Mouse (Mus musculus): ENCODE measurements around the gene Slc4a2. TPM values are rescaled to one million over a fixed set of nuclear protein-coding genes. Genes with fewer than 3 reads are reported as not detected.

The Slc4a2 gene
- polyA plus RNA-seq, 1 experiment: 84.6 TPM

- WGBS: under 1% methylated on average over 85 of the region's 85 CpGs
- H3K4me3 ChIP-seq (replicated peaks; ENCODE audit: extremely low read depth, low read depth, low read length): peak within 1 kb of the TSS; percentile 94
- peak; percentile 48 for DNase-seq
- H3K4me1 ChIP-seq (ENCODE audit: control insufficient read depth, insufficient read depth, low read length): peaks cover 20% of the 10 kb centered on the region
- TF ChIP-seq POLR2A (IDR thresholded peaks at IDR 0.05; ENCODE audit: borderline replicate concordance, extremely low read depth, low read depth, low read length) (no peak), CTCF (IDR thresholded peaks at IDR 0.05; ENCODE audit: insufficient read depth, low read length) (no peak)
These were observed 28.5 kb downstream of the Slc4a2 start, which contains the start of gene Agap3 for GRCm38 (mm10) chr5:24452030-24452690. Gene Agap3, plus strand, starts transcription at chr5:24452177.

GRCm38 (mm10) chr5:24452691-24453233 is 29.1 kb downstream of the Slc4a2 start:
- WGBS: under 1% methylated on average over 29 of the region's 29 CpGs
- H3K4me1 ChIP-seq (ENCODE audit: control insufficient read depth, insufficient read depth, low read length): peaks cover 19% of the 10 kb centered on the region
- H3K4me3 ChIP-seq (replicated peaks; ENCODE audit: extremely low read depth, low read depth, low read length): peak overlapping the region; percentile 94
- TF ChIP-seq CTCF (IDR thresholded peaks at IDR 0.05; ENCODE audit: insufficient read depth, low read length) (no peak), POLR2A (IDR thresholded peaks at IDR 0.05; ENCODE audit: borderline replicate concordance, extremely low read depth, low read depth, low read length) (no peak)
- DNase-seq: peak; percentile 39

- Histone ChIP-seq H3K4me3 (replicated peaks; ENCODE audit: extremely low read depth, low read depth, low read length) (peak overlapping the region; percentile 94), H3K4me1 (ENCODE audit: control insufficient read depth, insufficient read depth, low read length) (peaks cover 16% of the 10 kb centered on the region)
- TF ChIP-seq POLR2A (IDR thresholded peaks at IDR 0.05; ENCODE audit: borderline replicate concordance, extremely low read depth, low read depth, low read length) (no peak), CTCF (IDR thresholded peaks at IDR 0.05; ENCODE audit: insufficient read depth, low read length) (no peak)
- WGBS: 34% methylated on average over 5 of the region's 5 CpGs
- no peak for DNase-seq
These were observed 29.8 kb downstream of the Slc4a2 start for GRCm38 (mm10) chr5:24453283-24453984.

GRCm38 (mm10) chr5:24453985-24454303 is 30.3 kb downstream of the Slc4a2 start:
- peaks cover 16% of the 10 kb centered on the region for H3K4me1 ChIP-seq (ENCODE audit: control insufficient read depth, insufficient read depth, low read length)
- TF ChIP-seq POLR2A (IDR thresholded peaks at IDR 0.05; ENCODE audit: borderline replicate concordance, extremely low read depth, low read depth, low read length) (no peak), CTCF (IDR thresholded peaks at IDR 0.05; ENCODE audit: insufficient read depth, low read length) (no peak)
- 19% methylated on average over 2 of the region's 2 CpGs for WGBS
- DNase-seq: no peak
- H3K4me3 ChIP-seq (replicated peaks; ENCODE audit: extremely low read depth, low read depth, low read length): no peak overlapping the region

- Histone ChIP-seq H3K4me1 (ENCODE audit: control insufficient read depth, insufficient read depth, low read length) (peaks cover 16% of the 10 kb centered on the region), H3K4me3 (replicated peaks; ENCODE audit: extremely low read depth, low read depth, low read length) (no peak overlapping the region)
- DNase-seq: no peak
- 56% methylated on average over 3 of the region's 3 CpGs for WGBS
- TF ChIP-seq POLR2A (IDR thresholded peaks at IDR 0.05; ENCODE audit: borderline replicate concordance, extremely low read depth, low read depth, low read length) (no peak), CTCF (IDR thresholded peaks at IDR 0.05; ENCODE audit: insufficient read depth, low read length) (no peak)
These were observed 31.4 kb downstream of the Slc4a2 start for GRCm38 (mm10) chr5:24455076-24455475.

- no peak for DNase-seq
- TF ChIP-seq CTCF (IDR thresholded peaks at IDR 0.05; ENCODE audit: insufficient read depth, low read length) (no peak), POLR2A (IDR thresholded peaks at IDR 0.05; ENCODE audit: borderline replicate concordance, extremely low read depth, low read depth, low read length) (no peak)
- WGBS: 44% methylated on average over 7 of the region's 7 CpGs
- no peak overlapping the region for H3K4me3 ChIP-seq (replicated peaks; ENCODE audit: extremely low read depth, low read depth, low read length)
- peaks cover 16% of the 10 kb centered on the region for H3K4me1 ChIP-seq (ENCODE audit: control insufficient read depth, insufficient read depth, low read length)
These were observed 32.0 kb downstream of the Slc4a2 start for GRCm38 (mm10) chr5:24455613-24456012.

GRCm38 (mm10) chr5:24466762-24467161 is 43.1 kb downstream of the Slc4a2 start:
- DNase-seq: no peak
- TF ChIP-seq POLR2A (IDR thresholded peaks at IDR 0.05; ENCODE audit: borderline replicate concordance, extremely low read depth, low read depth, low read length) (no peak), CTCF (IDR thresholded peaks at IDR 0.05; ENCODE audit: insufficient read depth, low read length) (no peak)
- Histone ChIP-seq H3K4me1 (ENCODE audit: control insufficient read depth, insufficient read depth, low read length) (peaks cover 5% of the 10 kb centered on the region; the same call in 1 of the 2 replicates), H3K4me3 (replicated peaks; ENCODE audit: extremely low read depth, low read depth, low read length) (no peak overlapping the region)
- WGBS: 66% methylated on average over 12 of the region's 12 CpGs

GRCm38 (mm10) chr5:24470600-24470999 is 47.0 kb downstream of the Slc4a2 start:
- WGBS: 11% methylated on average over 5 of the region's 5 CpGs
- Histone ChIP-seq H3K4me1 (ENCODE audit: control insufficient read depth, insufficient read depth, low read length) (no peaks in the 10 kb centered on the region), H3K4me3 (replicated peaks; ENCODE audit: extremely low read depth, low read depth, low read length) (no peak overlapping the region)
- TF ChIP-seq CTCF (IDR thresholded peaks at IDR 0.05; ENCODE audit: insufficient read depth, low read length): peak; percentile 94
- TF ChIP-seq POLR2A (IDR thresholded peaks at IDR 0.05; ENCODE audit: borderline replicate concordance, extremely low read depth, low read depth, low read length): no peak
- DNase-seq: peak; percentile 78

GRCm38 (mm10) chr5:24472884-24473619 is 49.4 kb downstream of the Slc4a2 start:
- H3K4me3 ChIP-seq (replicated peaks; ENCODE audit: extremely low read depth, low read depth, low read length): no peak overlapping the region

More at GRCm38 (mm10) chr5:24472884-24473619, 49.4 kb downstream of the Slc4a2 start:
- no peak for DNase-seq
- TF ChIP-seq CTCF (IDR thresholded peaks at IDR 0.05; ENCODE audit: insufficient read depth, low read length) (no peak), POLR2A (IDR thresholded peaks at IDR 0.05; ENCODE audit: borderline replicate concordance, extremely low read depth, low read depth, low read length) (no peak)
- no peaks in the 10 kb centered on the region for H3K4me1 ChIP-seq (ENCODE audit: control insufficient read depth, insufficient read depth, low read length)
- 72% methylated on average over 7 of the region's 7 CpGs for WGBS

Measured in lung, adult 2 months (tissue).